Mouse (Mus musculus) neural tube, embryonic 12.5 days (tissue): ENCODE data around the gene H2-T24. TPM values are rescaled to one million over a fixed set of nuclear protein-coding genes. Genes with fewer than 3 reads are reported as not detected.

Experiments
- ATAC-seq: fragments of 200-750 bp; cut with Nextera tagmentation; 2 replicates; pipeline ENCODE4 v1.8.0; 2017; ENCODE audit warnings: low read depth, mild to moderate bottlenecking, moderate TSS enrichment, moderate library complexity; ENCODE audit not compliant: low FRiP score
- H3K27ac ChIP-seq: fragments of 300-500 bp; sonication (generic); 2 replicates; pipeline ENCODE4 v1.5.1; 2016
- H3K27me3 ChIP-seq: fragments of 300-500 bp; sonication (generic); replicated peaks from 2 replicates; pipeline ENCODE4 v1.6.1; 2016; ENCODE audit warnings: mild to moderate bottlenecking
- H3K36me3 ChIP-seq: fragments of 300-500 bp; sonication (generic); 2 replicates; pipeline ENCODE4 v1.6.1; 2016; ENCODE audit warnings: mild to moderate bottlenecking
- H3K4me1 ChIP-seq: fragments of 300-500 bp; sonication (generic); 2 replicates; pipeline ENCODE4 v1.6.1; 2016
- H3K4me2 ChIP-seq: fragments of 300-500 bp; sonication (generic); replicated peaks from 2 replicates; pipeline ENCODE4 v1.6.1; 2016; ENCODE audit warnings: mild to moderate bottlenecking
- H3K4me3 ChIP-seq: fragments of 300-500 bp; sonication (generic); 2 replicates; pipeline ENCODE4 v1.5.1; 2016
- H3K9ac ChIP-seq: fragments of 300-500 bp; sonication (generic); 2 replicates; pipeline ENCODE4 v1.6.1; 2016; ENCODE audit warnings: mild to moderate bottlenecking
- H3K9me3 ChIP-seq: fragments of 300-500 bp; sonication (generic); 2 replicates; pipeline ENCODE4 v1.6.1; 2016; ENCODE audit warnings: mild to moderate bottlenecking
- WGBS: fragments of 180-500 bp; shearing (Covaris S2); methylation state at CpG from one replicate; pipeline ENCODE4 v1.1.7; 2016; 5-methylcytosine and 5-hydroxymethylcytosine counted together
- polyA plus RNA-seq: library from polyadenylated mRNA; unstranded; fragments of >200 nt; fragmentation: Nextera tagmentation; extraction: Ambion mirVana; gene quantifications from 2 replicates; pipeline ENCODE4 v1.2.1, GENCODE M21; 2016

H2-T24 gene
- polyA plus RNA-seq, 1 experiment from 2014 or later, result 4.5 TPM

GRCm38 (mm10) chr17:35996949-35997348, 23.4 kb downstream of the H2-T24 start:
- Histone ChIP-seq H3K4me1 (peaks cover 13% of the 10 kb centered on the region), H3K4me3 (no peak overlapping the region), H3K9me3 (no peaks in the 10 kb centered on the region), H3K9ac (no peak overlapping the region), H3K27ac (no peak overlapping the region), H3K4me2 (no peak overlapping the region), H3K27me3 (no peaks in the 10 kb centered on the region), H3K36me3 (no peaks in the 10 kb centered on the region)
- WGBS, result 5% methylated on average over 11 of the region's 11 CpGs
- ATAC-seq, result peak; percentile 57

- peak overlapping the region; percentile 52 for H3K4me3 ChIP-seq
- peak overlapping the region; percentile 69 for H3K4me2 ChIP-seq
- H3K36me3 ChIP-seq, result no peaks in the 10 kb centered on the region
- H3K4me1 ChIP-seq, result peaks cover 13% of the 10 kb centered on the region
- WGBS, result 2% methylated on average over 14 of the region's 14 CpGs
- no peaks in the 10 kb centered on the region for H3K9me3 ChIP-seq
- no peak overlapping the region for H3K27ac ChIP-seq
- H3K27me3 ChIP-seq, result no peaks in the 10 kb centered on the region
- H3K9ac ChIP-seq, result peak overlapping the region; percentile 44
- no peak for ATAC-seq
These were observed 25.5 kb downstream of the H2-T24 start for GRCm38 (mm10) chr17:35994879-35995240.

GRCm38 (mm10) chr17:35994175-35994878, 26.0 kb downstream of the H2-T24 start:
- Histone ChIP-seq H3K9ac (peak overlapping the region; percentile 44), H3K27me3 (no peaks in the 10 kb centered on the region), H3K4me1 (peaks cover 13% of the 10 kb centered on the region), H3K4me2 (peak overlapping the region; percentile 69), H3K4me3 (peak overlapping the region; percentile 52), H3K27ac (no peak overlapping the region), H3K9me3 (no peaks in the 10 kb centered on the region), H3K36me3 (peaks cover 4% of the 10 kb centered on the region; the same call in 1 of the 2 replicates)
- WGBS, result 4% methylated on average over 31 of the region's 31 CpGs
- ATAC-seq, result peak; percentile 79

GRCm38 (mm10) chr17:35993675-35994074, 26.7 kb downstream of the H2-T24 start:
- WGBS, result 8% methylated on average over 17 of the region's 17 CpGs
- no peak overlapping the region for H3K9ac ChIP-seq
- peak overlapping the region; percentile 69 for H3K4me2 ChIP-seq
- H3K27ac ChIP-seq, result no peak overlapping the region
- peaks cover 11% of the 10 kb centered on the region for H3K36me3 ChIP-seq
- H3K4me3 ChIP-seq, result no peak overlapping the region
- peak; percentile 80 for ATAC-seq
- no peaks in the 10 kb centered on the region for H3K27me3 ChIP-seq
- no peaks in the 10 kb centered on the region for H3K9me3 ChIP-seq
- peaks cover 13% of the 10 kb centered on the region for H3K4me1 ChIP-seq

- Histone ChIP-seq H3K27ac (no peak overlapping the region), H3K9me3 (no peaks in the 10 kb centered on the region)
These were observed 28.6 kb downstream of the H2-T24 start for GRCm38 (mm10) chr17:35991781-35992180.

GRCm38 (mm10) chr17:35981776-35982175, 38.6 kb downstream of the H2-T24 start:
- H3K4me3 ChIP-seq, result no peak overlapping the region
- ATAC-seq, result no peak
- H3K4me2 ChIP-seq, result no peak overlapping the region
- H3K27me3 ChIP-seq, result no peaks in the 10 kb centered on the region
- H3K36me3 ChIP-seq, result peaks cover 47% of the 10 kb centered on the region
- H3K9ac ChIP-seq, result 0 out of 2 replicates have a peak overlapping the region, but pooled peaks have one; percentile 27
- no peak overlapping the region for H3K27ac ChIP-seq
- H3K9me3 ChIP-seq, result no peaks in the 10 kb centered on the region
- H3K4me1 ChIP-seq, result peaks cover 21% of the 10 kb centered on the region
- WGBS, result 90% methylated on average over 9 of the region's 9 CpGs

More at GRCm38 (mm10) chr17:35991781-35992180, 28.6 kb downstream of the H2-T24 start:
- Histone ChIP-seq H3K9ac (no peak overlapping the region), H3K4me2 (no peak overlapping the region), H3K4me3 (no peak overlapping the region), H3K27me3 (no peaks in the 10 kb centered on the region), H3K4me1 (peaks cover 13% of the 10 kb centered on the region), H3K36me3 (peaks cover 29% of the 10 kb centered on the region)
- ATAC-seq, result no peak
- 53% methylated on average over 10 of the region's 10 CpGs for WGBS

GRCm38 (mm10) chr17:35980363-35980754, 40.0 kb downstream of the H2-T24 start:
- peak overlapping the region; percentile 90 for H3K4me2 ChIP-seq
- peak overlapping the region; percentile 94 for H3K4me3 ChIP-seq
- peak overlapping the region; percentile 86 for H3K27ac ChIP-seq
- peak overlapping the region; percentile 86 for H3K9ac ChIP-seq
- under 1% methylated on average over 29 of the region's 29 CpGs for WGBS
- no peaks in the 10 kb centered on the region for H3K9me3 ChIP-seq
- no peaks in the 10 kb centered on the region for H3K27me3 ChIP-seq
- H3K36me3 ChIP-seq, result peaks cover 37% of the 10 kb centered on the region
- peaks cover 21% of the 10 kb centered on the region for H3K4me1 ChIP-seq
- peak; percentile 14; the same call in 1 of the 2 replicates for ATAC-seq

- no peaks in the 10 kb centered on the region for H3K9me3 ChIP-seq
- peak within 1 kb of the TSS; percentile 94 for H3K4me3 ChIP-seq
- H3K4me1 ChIP-seq, result peaks cover 21% of the 10 kb centered on the region
- ATAC-seq, result peak; percentile 79
- under 1% methylated on average over 107 of the region's 109 CpGs for WGBS
- peak within 1 kb of the TSS; percentile 90 for H3K4me2 ChIP-seq
- H3K27me3 ChIP-seq, result no peaks in the 10 kb centered on the region
- peaks cover 33% of the 10 kb centered on the region for H3K36me3 ChIP-seq
- H3K9ac ChIP-seq, result peak within 1 kb of the TSS; percentile 86
- H3K27ac ChIP-seq, result peak within 1 kb of the TSS; percentile 86
These were observed 40.7 kb downstream of the H2-T24 start, which contains the start of the genes Gnl1 and Prr3 for GRCm38 (mm10) chr17:35979401-35980362. TSS of gene Gnl1 (plus strand) at chr17:35979851. TSS of gene Prr3 (minus strand) at chr17:35980236.

GRCm38 (mm10) chr17:35978811-35979400, 41.5 kb downstream of the H2-T24 start:
- Histone ChIP-seq H3K9me3 (no peaks in the 10 kb centered on the region), H3K27ac (peak overlapping the region; percentile 86), H3K36me3 (peaks cover 37% of the 10 kb centered on the region), H3K4me3 (peak overlapping the region; percentile 94), H3K4me1 (peaks cover 21% of the 10 kb centered on the region), H3K27me3 (no peaks in the 10 kb centered on the region), H3K4me2 (peak overlapping the region; percentile 90), H3K9ac (peak overlapping the region; percentile 86)
- peak; percentile 86 for ATAC-seq
- WGBS, result under 1% methylated on average over 41 of the region's 41 CpGs

- peaks cover 28% of the 10 kb centered on the region for H3K36me3 ChIP-seq
- ATAC-seq, result no peak
These were observed 48.2 kb downstream of the H2-T24 start for GRCm38 (mm10) chr17:35972131-35972530.

GRCm38 (mm10) chr17:35969418-35970389, 50.7 kb downstream of the H2-T24 start, which contains the start of gene Abcf1:
TSS of gene Abcf1 (minus strand) at chr17:35969761.
- H3K9ac ChIP-seq, result peak within 1 kb of the TSS; percentile 87
- peak within 1 kb of the TSS; percentile 62 for H3K27ac ChIP-seq
- H3K4me1 ChIP-seq, result peaks cover 21% of the 10 kb centered on the region
- ATAC-seq, result peak; percentile 98
- WGBS, result under 1% methylated on average over 68 of the region's 68 CpGs
- H3K4me3 ChIP-seq, result peak within 1 kb of the TSS; percentile 87
- H3K9me3 ChIP-seq, result no peaks in the 10 kb centered on the region
- H3K27me3 ChIP-seq, result no peaks in the 10 kb centered on the region
- peaks cover 42% of the 10 kb centered on the region for H3K36me3 ChIP-seq
- peak within 1 kb of the TSS; percentile 78 for H3K4me2 ChIP-seq

More at GRCm38 (mm10) chr17:35972131-35972530, 48.2 kb downstream of the H2-T24 start:
- no peak overlapping the region for H3K9ac ChIP-seq
- H3K4me1 ChIP-seq, result peaks cover 21% of the 10 kb centered on the region
- H3K9me3 ChIP-seq, result no peaks in the 10 kb centered on the region
- WGBS, result 85% methylated on average over 1 of the region's 1 CpGs
- no peak overlapping the region for H3K4me2 ChIP-seq
- H3K4me3 ChIP-seq, result no peak overlapping the region
- no peaks in the 10 kb centered on the region for H3K27me3 ChIP-seq
- no peak overlapping the region for H3K27ac ChIP-seq
